18 mouse cellular contexts compared by ENCODE assay signal in genomic region chr19:53575296-53576010, GRCm38 (mm10). TPM values are rescaled to one million over a fixed set of nuclear protein-coding genes. Genes with fewer than 3 reads are reported as not detected.
DNase-seq lines count a peak whose midpoint lies in the region; ATAC-seq and TF ChIP-seq lines count a peak whose summit lies in the region.
"Had no signal": no experiment of that assay in that cellular context is flagged by ENCODE, and none has a peak within 500 bp of the region (broad histone marks: within the 10 kb centered on the region; RNA-seq: fewer than 3 reads in every experiment).

No protein-coding gene starts in this region.

- H3K4me1 ChIP-seq in heart, embryonic 12.5 days (replicated peaks): peaks cover 58% of the 10 kb centered on the region
- H3K4me1 ChIP-seq in liver, embryonic 11.5 days (replicated peaks; ENCODE audit: control insufficient read depth, insufficient read depth, low read length): peaks cover 11% of the 10 kb centered on the region
- H3K4me1 ChIP-seq in liver, embryonic 12.5 days: peaks cover 19% of the 10 kb centered on the region
- no peaks in the 10 kb centered on the region for H3K4me1 ChIP-seq in stomach, postnatal 0 days (replicated peaks; ENCODE audit: control insufficient read depth, insufficient read depth)
- H3K4me1 ChIP-seq: neural tube, embryonic 13.5 days had no signal

- TF ChIP-seq EP300 in stomach, postnatal 0 days (optimal IDR thresholded peaks at IDR 0.05): no peak

- no peak for TF ChIP-seq CTCF in stomach, postnatal 0 days (IDR thresholded peaks at IDR 0.05; ENCODE audit: low read depth)

- H3K4me2 ChIP-seq in heart, embryonic 12.5 days: peak overlapping the region; percentile 22
- H3K4me2 ChIP-seq in liver, embryonic 11.5 days: no peak overlapping the region
- no peak overlapping the region for H3K4me2 ChIP-seq in liver, embryonic 12.5 days
- no peak overlapping the region for H3K4me2 ChIP-seq in stomach, postnatal 0 days (replicated peaks; ENCODE audit: low read depth)
- H3K4me2 ChIP-seq: embryonic facial prominence, embryonic 13.5 days; neural tube, embryonic 13.5 days had no signal

- H3K9me3 ChIP-seq in heart, embryonic 12.5 days (replicated peaks): no peaks in the 10 kb centered on the region
- no peaks in the 10 kb centered on the region for H3K9me3 ChIP-seq in liver, embryonic 11.5 days (ENCODE audit: control insufficient read depth, low read length)
- H3K9me3 ChIP-seq in liver, embryonic 12.5 days (replicated peaks): no peaks in the 10 kb centered on the region
- H3K9me3 ChIP-seq in stomach, postnatal 0 days (ENCODE audit: control insufficient read depth, low read length): no peaks in the 10 kb centered on the region
- H3K9me3 ChIP-seq: embryonic facial prominence, embryonic 13.5 days; midbrain, embryonic 10.5 days; neural tube, embryonic 13.5 days had no signal

- H3K9ac ChIP-seq in heart, embryonic 12.5 days: no peak overlapping the region
- no peak overlapping the region for H3K9ac ChIP-seq in liver, embryonic 11.5 days (ENCODE audit: low read depth, low read length)
- H3K9ac ChIP-seq in liver, embryonic 12.5 days: no peak overlapping the region
- H3K9ac ChIP-seq in stomach, postnatal 0 days (ENCODE audit: low read length): no peak overlapping the region
- H3K9ac ChIP-seq: embryonic facial prominence, embryonic 13.5 days; neural tube, embryonic 13.5 days had no signal

- no peak overlapping the region for H3K27ac ChIP-seq in heart, embryonic 12.5 days (ENCODE audit: poor library complexity, severe bottlenecking)
- H3K27ac ChIP-seq in liver, embryonic 11.5 days (ENCODE audit: low read depth, low read length): no peak overlapping the region
- no peak overlapping the region for H3K27ac ChIP-seq in liver, embryonic 12.5 days
- H3K27ac ChIP-seq in stomach, postnatal 0 days (replicated peaks): no peak overlapping the region
- H3K27ac ChIP-seq: embryonic facial prominence, embryonic 13.5 days; midbrain, embryonic 10.5 days; neural tube, embryonic 13.5 days had no signal

- H3K4me3 ChIP-seq in heart, embryonic 12.5 days: no peak overlapping the region
- H3K4me3 ChIP-seq in liver, embryonic 11.5 days (ENCODE audit: low read depth, low read length): no peak overlapping the region
- H3K4me3 ChIP-seq in liver, embryonic 12.5 days: no peak overlapping the region
- no peak overlapping the region for H3K4me3 ChIP-seq in stomach, postnatal 0 days (ENCODE audit: low read depth, low read length)
- H3K4me3 ChIP-seq: embryonic facial prominence, embryonic 13.5 days; midbrain, embryonic 10.5 days; neural tube, embryonic 13.5 days had no signal

- DNase-seq in heart, adult 8-10 months (ENCODE audit: low spot score): no peak
- peak; percentile 31 for DNase-seq in liver, embryonic 11.5 days (ENCODE audit: low spot score)
- peak; percentile 46 for DNase-seq in ovary, postnatal 36 days (ENCODE audit: low spot score)
- no peak for DNase-seq in ovary, postnatal 14 days (ENCODE audit: low spot score)
- peak; percentile 12 for DNase-seq in stomach, postnatal 0 days (ENCODE audit: low spot score)
- no peak for DNase-seq in frontal cortex, postnatal 25 days (ENCODE audit: low spot score in 2 of 2)
- DNase-seq: cerebellum, adult 9-10 months; kidney, adult 2 months; kidney, postnatal 4 days; retina, postnatal 1 day; right cerebral cortex, postnatal 4 days; thymus, adult 2 months had no signal

- H3K36me3 ChIP-seq in heart, embryonic 12.5 days: no peaks in the 10 kb centered on the region
- H3K36me3 ChIP-seq in liver, embryonic 11.5 days (ENCODE audit: control insufficient read depth, insufficient read depth, low read length): no peaks in the 10 kb centered on the region
- H3K36me3 ChIP-seq in liver, embryonic 12.5 days: no peaks in the 10 kb centered on the region
- H3K36me3 ChIP-seq in stomach, postnatal 0 days (ENCODE audit: control insufficient read depth, insufficient read depth, low read length): no peaks in the 10 kb centered on the region
- H3K36me3 ChIP-seq: embryonic facial prominence, embryonic 13.5 days; midbrain, embryonic 10.5 days; neural tube, embryonic 13.5 days had no signal

- ATAC-seq in heart, embryonic 12.5 days (ENCODE audit: insufficient number of reproducible peaks, low FRiP score): no peak
- ATAC-seq in liver, embryonic 11.5 days (replicated peaks; ENCODE audit: low FRiP score): no peak
- ATAC-seq in liver, embryonic 12.5 days: no peak
- ATAC-seq in stomach, postnatal 0 days (ENCODE audit: low FRiP score, low TSS enrichment): no peak
- ATAC-seq: hindbrain, embryonic 16.5 days had no signal

- H3K27me3 ChIP-seq in heart, embryonic 12.5 days (replicated peaks): no peaks in the 10 kb centered on the region
- no peaks in the 10 kb centered on the region for H3K27me3 ChIP-seq in liver, embryonic 11.5 days (replicated peaks; ENCODE audit: control insufficient read depth, insufficient read depth, low read length)
- no peaks in the 10 kb centered on the region for H3K27me3 ChIP-seq in liver, embryonic 12.5 days (replicated peaks)
- H3K27me3 ChIP-seq in stomach, postnatal 0 days (ENCODE audit: control insufficient read depth, insufficient read depth, low read length): no peaks in the 10 kb centered on the region
- H3K27me3 ChIP-seq: embryonic facial prominence, embryonic 13.5 days; neural tube, embryonic 13.5 days had no signal

- 49% methylated on average over 4 of the region's 4 CpGs for WGBS in heart, embryonic 12.5 days
- 64% methylated on average over 4 of the region's 4 CpGs for WGBS in liver, embryonic 11.5 days
- 50% methylated on average over 4 of the region's 4 CpGs for WGBS in liver, embryonic 12.5 days (ENCODE audit: insufficient replicate concordance)
- WGBS in stomach, postnatal 0 days: 83% methylated on average over 4 of the region's 4 CpGs

RNA-seq across cellular contexts. Expression of gene Nutf2-ps1, which starts 13.4 kb away (rescaled TPM):
- polyA plus RNA-seq in heart, embryonic 12.5 days (2016; fragmentation: Nextera tagmentation; extraction: Ambion mirVana): 314 and 321 TPM in 2 replicates
- total RNA-seq in heart, adult 8-10 months (2022): 100 to 1,000 TPM in 1 of 4 experiments, 10 to 100 TPM in 3; 72.8 to 105 (median 87.4) TPM
- polyA plus RNA-seq in liver, embryonic 11.5 days (2014; fragmentation: Nextera tagmentation; extraction: Ambion mirVana): 400 and 410 TPM in 2 replicates
- 289 and 313 TPM in 2 replicates for polyA plus RNA-seq in liver, embryonic 12.5 days (2016; fragmentation: Nextera tagmentation; extraction: Ambion mirVana)
- polyA plus RNA-seq in stomach, postnatal 0 days (2015; fragmentation: Nextera tagmentation; extraction: Ambion mirVana): 168 and 177 TPM in 2 replicates

RNA-seq across cellular contexts. Expression of gene Smc3, which starts 24.7 kb away (rescaled TPM):
- 45.6 and 47.1 TPM in 2 replicates for polyA plus RNA-seq in heart, embryonic 12.5 days (2016; fragmentation: Nextera tagmentation; extraction: Ambion mirVana)
- total RNA-seq in heart, adult 8-10 months (2022): 10 to 100 TPM; 16.0 to 23.4 (median 21.1) TPM
- polyA plus RNA-seq in liver, embryonic 11.5 days (2014; fragmentation: Nextera tagmentation; extraction: Ambion mirVana): 80.6 and 82.5 TPM in 2 replicates
- polyA plus RNA-seq in liver, embryonic 12.5 days (2016; fragmentation: Nextera tagmentation; extraction: Ambion mirVana): 52.9 and 53.3 TPM in 2 replicates
- 24.9 and 27.0 TPM in 2 replicates for polyA plus RNA-seq in stomach, postnatal 0 days (2015; fragmentation: Nextera tagmentation; extraction: Ambion mirVana)

RNA-seq across cellular contexts. Expression of gene Dusp5, which starts 46.5 kb away (rescaled TPM):
- polyA plus RNA-seq in heart, embryonic 12.5 days (2016; fragmentation: Nextera tagmentation; extraction: Ambion mirVana): 12.4 and 14.3 TPM in 2 replicates
- total RNA-seq in heart, adult 8-10 months (2022): 1 to 10 TPM; 3.1 to 5.6 (median 4.2) TPM
- 6.7 TPM in 2 replicates for polyA plus RNA-seq in liver, embryonic 11.5 days (2014; fragmentation: Nextera tagmentation; extraction: Ambion mirVana)
- polyA plus RNA-seq in liver, embryonic 12.5 days (2016; fragmentation: Nextera tagmentation; extraction: Ambion mirVana): 5.7 and 5.9 TPM in 2 replicates
- polyA plus RNA-seq in stomach, postnatal 0 days (2015; fragmentation: Nextera tagmentation; extraction: Ambion mirVana): 14.1 and 18.5 TPM in 2 replicates

Comparison
In these comparisons a context has a peak if more than half of its experiments do, and no peak if none do; other contexts are left out.
1. DNase-seq: peak in liver, embryonic 11.5 days (single experiment), ovary, postnatal 36 days (single experiment) and stomach, postnatal 0 days (single experiment); none in heart, adult 8-10 months (single experiment), ovary, postnatal 14 days (single experiment) and frontal cortex, postnatal 25 days (0 of 2).